Mouse (Mus musculus): Measurements from ENCODE around the gene Elobl. TPM values are rescaled to one million over a fixed set of nuclear protein-coding genes. Genes with fewer than 3 reads are reported as not detected.

Elobl gene
- polyA plus RNA-seq, 1 experiment from 2014 or later: not detected

DNA sequence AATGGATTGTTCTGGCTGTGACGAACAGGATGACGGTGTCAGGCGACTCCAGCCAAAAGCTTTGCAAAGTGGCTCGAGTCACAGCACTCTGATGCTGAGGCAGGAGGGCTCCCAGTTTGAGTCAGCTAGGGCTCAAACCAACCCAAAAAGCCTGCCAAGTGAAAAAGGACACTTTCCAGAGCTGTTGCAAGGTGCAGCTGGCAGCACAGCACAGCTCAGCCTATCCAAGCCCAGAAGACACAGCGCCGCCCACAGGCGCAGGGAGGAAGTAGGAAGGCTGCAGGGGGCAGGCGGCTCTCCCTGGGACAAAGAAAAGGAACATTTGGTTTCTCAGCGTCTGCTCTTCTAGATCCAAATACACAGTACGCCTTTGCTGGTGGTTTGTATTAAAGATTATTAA lies 19.9 kb upstream of the Elobl start:
- Histone ChIP-seq H3K9me3 (no peaks in the 10 kb centered on the region), H3K4me2 (no peak overlapping the region), H3K36me3 (peaks cover 77% of the 10 kb centered on the region), H3K4me1 (no peaks in the 10 kb centered on the region), H3K4me3 (no peak overlapping the region), H3K9ac (no peak overlapping the region), H3K27me3 (no peaks in the 10 kb centered on the region), H3K27ac (no peak overlapping the region)
- ATAC-seq (ENCODE audit: insufficient number of reproducible peaks, insufficient read depth, low FRiP score, low TSS enrichment, low read depth): no peak
- 85% methylated on average over 10 of the region's 10 CpGs for WGBS

DNA sequence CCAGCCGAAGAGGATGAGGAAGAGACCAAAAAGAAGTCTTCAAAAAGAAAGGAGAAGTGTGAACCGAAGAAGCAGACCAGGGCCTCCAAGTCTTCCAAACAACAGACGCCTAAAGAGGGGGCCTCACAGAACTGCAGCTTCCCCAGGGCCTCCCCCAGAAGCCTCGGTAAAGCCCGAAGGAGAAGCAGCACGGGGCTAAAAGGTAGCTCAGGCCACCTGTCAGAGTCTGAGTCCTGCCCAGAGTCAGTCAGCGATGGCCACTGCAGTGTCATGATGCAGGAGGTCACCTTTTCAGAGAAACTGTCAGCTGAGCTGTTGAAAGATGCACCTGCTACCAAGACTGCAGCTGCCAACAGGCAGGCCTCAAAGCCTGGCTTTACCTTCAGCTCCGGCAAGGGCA lies 14.6 kb upstream of the Elobl start:
- H3K9me3 ChIP-seq: no peaks in the 10 kb centered on the region
- peaks cover 48% of the 10 kb centered on the region for H3K36me3 ChIP-seq
- H3K9ac ChIP-seq: no peak overlapping the region
- no peak for ATAC-seq (ENCODE audit: insufficient number of reproducible peaks, insufficient read depth, low FRiP score, low TSS enrichment, low read depth)
- H3K27me3 ChIP-seq: no peaks in the 10 kb centered on the region
- H3K4me1 ChIP-seq: no peaks in the 10 kb centered on the region
- no peak overlapping the region for H3K4me2 ChIP-seq
- no peak overlapping the region for H3K4me3 ChIP-seq
- no peak overlapping the region for H3K27ac ChIP-seq
- 87% methylated on average over 8 of the region's 8 CpGs for WGBS

DNA sequence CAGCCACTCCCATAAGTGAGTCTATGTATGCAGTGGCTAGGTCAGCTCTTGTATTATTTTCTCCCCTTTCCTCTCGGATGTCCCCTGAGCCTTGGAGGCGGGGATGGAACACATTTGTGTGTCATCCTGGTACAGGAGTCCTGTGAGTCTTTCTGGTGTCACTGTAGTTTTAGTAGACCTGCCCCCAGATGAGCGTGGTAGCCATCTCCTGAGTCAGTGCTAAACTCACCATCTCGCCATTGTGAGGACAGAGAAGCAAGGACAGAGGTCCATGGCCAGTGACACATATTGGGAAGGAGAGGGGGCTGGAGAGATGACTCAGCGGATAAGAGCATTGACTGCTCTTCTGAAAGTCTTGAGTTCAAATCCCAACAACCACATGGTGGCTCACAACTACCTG lies 10.5 kb upstream of the Elobl start:
- Histone ChIP-seq H3K4me2 (no peak overlapping the region), H3K4me3 (no peak overlapping the region), H3K27ac (no peak overlapping the region), H3K9ac (no peak overlapping the region), H3K9me3 (no peaks in the 10 kb centered on the region), H3K27me3 (no peaks in the 10 kb centered on the region), H3K36me3 (peaks cover 14% of the 10 kb centered on the region), H3K4me1 (peaks cover 12% of the 10 kb centered on the region)
- no peak for ATAC-seq (ENCODE audit: insufficient number of reproducible peaks, insufficient read depth, low FRiP score, low TSS enrichment, low read depth)
- WGBS: 93% methylated on average over 5 of the region's 5 CpGs

DNA sequence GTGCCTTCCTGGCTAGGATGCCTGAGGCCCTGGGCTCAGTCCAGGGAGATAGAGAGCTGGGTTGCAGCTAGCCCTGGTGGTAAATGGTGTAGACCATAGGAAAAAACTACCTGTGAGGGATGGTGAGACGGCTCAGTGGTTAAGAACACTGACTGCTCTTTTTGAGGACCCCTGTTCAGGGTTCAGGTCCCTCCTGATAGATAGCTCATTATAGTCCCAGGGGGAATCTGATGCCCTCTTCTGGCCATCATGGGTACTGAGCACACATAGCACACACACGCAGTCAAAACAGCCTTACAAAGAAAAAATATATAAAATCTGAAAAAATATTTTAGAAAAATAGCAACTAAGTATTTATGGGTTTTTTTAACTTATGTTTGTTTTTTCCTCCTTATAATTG lies 9.6 kb upstream of the Elobl start:
- Histone ChIP-seq H3K9me3 (no peaks in the 10 kb centered on the region), H3K27ac (no peak overlapping the region), H3K4me1 (peaks cover 12% of the 10 kb centered on the region), H3K36me3 (peaks cover 5% of the 10 kb centered on the region), H3K4me3 (no peak overlapping the region), H3K27me3 (no peaks in the 10 kb centered on the region), H3K9ac (no peak overlapping the region), H3K4me2 (no peak overlapping the region)
- ATAC-seq (ENCODE audit: insufficient number of reproducible peaks, insufficient read depth, low FRiP score, low TSS enrichment, low read depth): no peak
- 96% methylated on average over 2 of the region's 2 CpGs for WGBS

DNA sequence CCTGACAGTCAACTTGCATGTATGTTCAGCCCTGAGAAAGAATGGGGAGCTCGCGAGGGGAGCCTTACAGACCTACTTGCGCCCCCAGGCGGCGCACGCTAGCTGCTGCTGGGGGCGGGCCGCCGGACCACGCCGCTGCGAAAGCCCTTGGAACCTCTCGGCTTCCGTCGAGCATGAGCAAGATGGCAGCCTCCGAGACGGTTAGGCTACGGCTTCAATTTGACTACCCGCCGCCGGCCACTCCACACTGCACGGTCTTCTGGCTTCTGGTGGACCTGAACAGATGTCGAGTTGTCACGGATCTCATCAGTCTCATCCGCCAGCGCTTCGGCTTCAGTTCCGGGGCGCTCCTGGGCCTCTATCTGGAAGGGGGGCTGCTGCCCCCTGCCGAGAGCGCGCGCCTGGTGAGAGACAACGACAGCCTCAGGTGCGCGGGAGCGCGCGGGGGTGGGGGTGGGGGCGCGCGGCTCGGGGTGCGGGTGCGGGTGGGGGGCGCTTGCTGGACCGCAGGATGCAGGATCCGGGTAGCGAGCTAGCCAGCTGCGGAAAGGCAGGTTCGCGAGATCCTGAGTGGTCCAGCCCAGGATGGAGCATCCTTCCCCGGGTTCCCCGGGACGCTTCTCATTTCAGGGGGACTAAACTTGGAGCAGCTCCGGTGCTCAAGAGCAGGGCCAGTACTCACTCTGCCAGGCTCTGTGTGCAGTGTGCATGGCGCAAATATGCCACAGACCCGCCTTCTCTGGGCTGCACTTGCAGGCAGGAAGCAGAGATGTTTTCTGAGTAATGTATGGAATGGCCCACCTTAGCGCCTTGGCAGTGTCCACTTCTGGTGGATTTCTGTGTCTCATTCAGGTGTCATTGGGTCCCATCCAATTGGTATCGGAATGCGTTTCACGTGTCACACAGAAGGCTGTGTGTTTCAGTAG lies 7.3 kb upstream of the Elobl start:
- peak overlapping the region; percentile 93 for H3K27ac ChIP-seq
- ATAC-seq (ENCODE audit: insufficient number of reproducible peaks, insufficient read depth, low FRiP score, low TSS enrichment, low read depth): peak; percentile 63
- peaks cover 4% of the 10 kb centered on the region; the same call in 1 of the 2 replicates for H3K36me3 ChIP-seq
- H3K27me3 ChIP-seq: no peaks in the 10 kb centered on the region
- no peaks in the 10 kb centered on the region for H3K9me3 ChIP-seq
- H3K4me1 ChIP-seq: peaks cover 12% of the 10 kb centered on the region
- H3K4me2 ChIP-seq: peak overlapping the region; percentile 82
- WGBS: under 1% methylated on average over 57 of the region's 62 CpGs
- H3K9ac ChIP-seq: peak overlapping the region; percentile 81
- peak overlapping the region; percentile 68 for H3K4me3 ChIP-seq

DNA sequence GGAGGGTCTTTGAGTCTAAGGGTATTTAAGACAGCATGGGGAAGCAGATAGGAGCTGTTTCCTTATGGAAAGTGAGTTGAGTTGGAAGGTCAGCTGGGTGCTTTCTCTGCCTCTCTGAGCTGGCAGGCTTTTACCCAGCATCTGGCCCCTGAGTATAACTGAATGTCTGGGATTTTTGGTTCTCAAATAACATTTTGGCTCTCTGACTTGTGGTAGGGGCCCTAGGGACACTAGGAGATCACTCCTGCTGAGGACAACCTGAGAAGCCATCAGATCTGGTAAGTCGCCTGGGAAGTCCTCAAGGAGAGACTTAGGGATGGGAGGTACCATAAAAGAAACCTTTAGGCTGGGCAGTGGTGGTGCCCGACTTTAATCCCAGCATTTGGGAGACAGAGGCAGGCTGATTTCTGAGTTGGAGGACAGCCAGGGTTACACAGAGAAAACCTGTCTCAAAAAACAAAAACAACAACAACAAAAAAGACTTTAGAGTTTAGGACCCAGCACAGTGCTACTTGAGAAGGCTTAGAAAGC lies 3.5 kb upstream of the Elobl start, which contains the start of gene Coil:
Gene Coil, plus strand, starts transcription at position 51 of the 531 bp plus-strand sequence.
- Histone ChIP-seq H3K4me3 (no peak within 1 kb of the TSS), H3K9me3 (no peaks in the 10 kb centered on the region), H3K4me2 (no peak within 1 kb of the TSS), H3K9ac (no peak within 1 kb of the TSS), H3K36me3 (no peaks in the 10 kb centered on the region), H3K4me1 (peaks cover 8% of the 10 kb centered on the region), H3K27me3 (no peaks in the 10 kb centered on the region), H3K27ac (no peak within 1 kb of the TSS)
- ATAC-seq (ENCODE audit: insufficient number of reproducible peaks, insufficient read depth, low FRiP score, low TSS enrichment, low read depth): no peak
- WGBS: 31% methylated on average over 2 of the region's 2 CpGs

DNA sequence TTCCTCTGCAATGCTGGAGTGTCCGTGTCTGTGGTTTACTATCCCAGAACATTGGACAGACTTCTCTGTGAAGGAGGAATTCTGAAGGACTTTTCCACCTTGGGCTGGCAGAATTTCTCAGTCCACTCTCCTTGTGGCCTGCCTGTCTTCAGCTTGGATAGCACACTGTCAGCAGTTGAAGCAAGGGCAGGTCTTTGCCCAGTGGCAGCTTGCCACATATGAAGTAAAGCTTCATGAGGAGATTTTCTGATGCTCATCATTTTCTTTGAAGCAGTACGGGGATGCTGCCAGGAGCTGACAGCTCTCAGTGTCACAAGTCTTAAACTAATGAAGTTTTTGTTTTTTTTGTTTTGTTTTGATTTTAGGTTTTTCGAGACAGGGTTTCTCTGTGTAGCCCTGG lies 7.9 kb downstream of the Elobl start:
- 81% methylated on average over 3 of the region's 3 CpGs for WGBS
- Histone ChIP-seq H3K27ac (no peak overlapping the region), H3K9me3 (no peaks in the 10 kb centered on the region), H3K36me3 (no peaks in the 10 kb centered on the region), H3K27me3 (no peaks in the 10 kb centered on the region), H3K4me1 (peaks cover under 1% of the 10 kb centered on the region; the same call in 1 of the 2 replicates), H3K9ac (no peak overlapping the region), H3K4me2 (no peak overlapping the region), H3K4me3 (no peak overlapping the region)
- no peak for ATAC-seq (ENCODE audit: insufficient number of reproducible peaks, insufficient read depth, low FRiP score, low TSS enrichment, low read depth)

DNA sequence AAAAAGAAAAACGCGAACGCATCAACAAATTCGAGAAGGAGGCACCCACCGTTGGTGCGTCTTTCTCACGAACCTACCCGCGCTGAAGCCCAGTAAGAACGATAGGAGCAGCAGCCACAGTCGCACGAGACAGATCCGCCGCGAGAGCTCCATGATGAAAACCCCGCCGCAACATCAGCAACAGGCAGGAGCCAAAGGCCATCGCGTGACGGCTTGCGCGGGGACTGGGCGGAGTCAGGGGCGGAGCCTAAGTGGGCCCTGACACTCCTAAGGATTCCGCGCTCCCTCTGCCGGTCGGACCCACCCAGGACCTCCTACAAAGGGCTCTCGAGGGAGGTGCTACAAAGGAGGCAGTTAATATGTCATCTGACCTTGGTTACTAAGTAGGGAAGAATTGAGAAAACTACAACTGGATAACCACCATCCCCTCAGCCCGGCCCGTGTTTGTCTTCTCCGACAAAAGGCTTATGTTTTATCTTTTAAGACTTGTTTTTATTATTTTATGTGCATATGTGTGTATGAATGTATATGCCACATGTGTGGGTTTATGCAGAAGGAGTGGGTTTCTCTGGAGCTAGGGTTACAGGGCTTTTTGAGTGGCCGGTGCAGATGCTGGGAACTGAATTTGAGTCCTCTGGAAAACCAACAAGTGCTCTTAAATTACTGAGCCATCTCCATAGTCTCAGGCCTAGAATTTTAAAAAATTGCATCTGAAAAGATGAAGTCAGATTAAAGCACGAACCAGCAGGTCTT lies 11.3 kb downstream of the Elobl start, which contains the start of gene Scpep1:
Gene Scpep1, minus strand, starts transcription at position 249 of the 753 bp plus-strand sequence.
- peak within 1 kb of the TSS; percentile 56 for H3K4me3 ChIP-seq
- no peaks in the 10 kb centered on the region for H3K27me3 ChIP-seq
- peak within 1 kb of the TSS; percentile 63 for H3K27ac ChIP-seq
- peaks cover 6% of the 10 kb centered on the region; the same call in 1 of the 2 replicates for H3K4me1 ChIP-seq
- peak within 1 kb of the TSS; percentile 58 for H3K4me2 ChIP-seq
- peaks cover 15% of the 10 kb centered on the region for H3K36me3 ChIP-seq
- 4% methylated on average over 34 of the region's 34 CpGs for WGBS
- H3K9ac ChIP-seq: peak within 1 kb of the TSS; percentile 67
- no peaks in the 10 kb centered on the region for H3K9me3 ChIP-seq
- ATAC-seq (ENCODE audit: insufficient number of reproducible peaks, insufficient read depth, low FRiP score, low TSS enrichment, low read depth): peak; percentile 93

DNA sequence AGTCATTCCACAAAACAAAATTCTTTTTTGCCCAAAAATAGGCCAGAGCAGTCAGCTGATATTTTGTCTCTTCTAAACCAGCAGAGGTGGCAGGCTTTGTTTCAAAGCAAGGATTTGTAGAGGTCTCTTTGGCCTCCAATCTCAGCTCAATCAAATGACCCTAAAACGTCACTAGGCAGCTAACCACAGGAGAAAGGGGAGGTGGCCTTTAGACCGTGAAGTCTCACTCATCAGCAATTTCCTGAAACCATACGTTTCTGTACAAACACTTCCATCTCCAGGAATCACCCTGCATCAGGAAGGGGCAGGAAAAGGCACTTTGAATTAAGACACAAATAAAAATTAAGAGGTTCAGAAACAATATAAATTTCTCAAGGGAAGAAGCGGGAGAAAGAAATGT lies 11.9 kb downstream of the Elobl start:
- Histone ChIP-seq H3K4me3 (peak overlapping the region; percentile 56), H3K9ac (peak overlapping the region; percentile 67), H3K27ac (peak overlapping the region; percentile 63; the same call in 1 of the 2 replicates), H3K4me2 (peak overlapping the region; percentile 58), H3K36me3 (peaks cover 19% of the 10 kb centered on the region), H3K27me3 (no peaks in the 10 kb centered on the region), H3K4me1 (peaks cover 6% of the 10 kb centered on the region; the same call in 1 of the 2 replicates), H3K9me3 (no peaks in the 10 kb centered on the region)
- 0 out of 2 replicates have a peak, but pooled peaks have one; percentile 54 for ATAC-seq (ENCODE audit: insufficient number of reproducible peaks, insufficient read depth, low FRiP score, low TSS enrichment, low read depth)
- WGBS: under 1% methylated on average over 4 of the region's 4 CpGs

DNA sequence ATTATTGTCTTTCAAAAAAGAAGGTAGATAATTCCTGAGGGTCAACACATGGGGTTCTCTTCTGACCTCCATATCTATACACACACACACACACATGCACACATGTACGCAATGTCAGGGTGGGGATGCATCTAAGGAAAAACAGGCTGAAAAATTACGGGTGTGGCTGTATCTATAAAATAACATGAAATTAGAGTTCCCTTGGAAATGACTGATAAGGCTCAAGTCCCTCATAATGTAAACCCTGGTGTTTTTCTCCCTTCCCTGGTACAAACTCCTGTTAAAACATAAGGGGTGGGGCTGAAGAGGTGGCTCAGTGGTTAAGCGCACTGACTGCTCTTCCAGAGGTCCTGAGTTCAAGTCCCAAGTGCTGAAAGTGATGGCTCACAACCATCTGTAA lies 13.1 kb downstream of the Elobl start:
- no peak overlapping the region for H3K4me3 ChIP-seq
- no peak overlapping the region for H3K4me2 ChIP-seq
- H3K27ac ChIP-seq: no peak overlapping the region
- no peaks in the 10 kb centered on the region for H3K9me3 ChIP-seq
- no peak overlapping the region for H3K9ac ChIP-seq
- peaks cover 6% of the 10 kb centered on the region; the same call in 1 of the 2 replicates for H3K4me1 ChIP-seq
- WGBS: 87% methylated on average over 3 of the region's 3 CpGs
- H3K27me3 ChIP-seq: no peaks in the 10 kb centered on the region
- peaks cover 26% of the 10 kb centered on the region for H3K36me3 ChIP-seq
- ATAC-seq (ENCODE audit: insufficient number of reproducible peaks, insufficient read depth, low FRiP score, low TSS enrichment, low read depth): no peak

DNA sequence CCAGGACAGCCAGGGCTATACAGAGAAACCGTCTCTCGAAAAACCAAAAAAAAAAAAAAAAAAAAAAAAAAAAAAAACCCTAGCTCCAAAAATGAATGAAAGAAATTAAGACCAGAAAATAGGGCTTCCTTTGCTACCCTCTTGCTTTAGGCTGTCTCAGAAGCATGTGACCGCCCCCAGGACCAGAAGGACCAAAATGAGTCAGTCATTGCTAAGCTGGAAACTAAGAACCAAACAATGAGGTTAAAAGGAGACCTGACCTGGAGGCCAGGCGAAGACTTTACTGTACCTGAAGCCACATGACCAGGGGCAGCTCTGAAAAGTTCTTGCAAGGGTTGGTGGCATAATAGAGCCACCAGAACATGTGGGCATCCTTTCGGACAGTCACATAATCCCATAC lies 14.6 kb downstream of the Elobl start:
- 95% methylated on average over 5 of the region's 5 CpGs for WGBS
- H3K36me3 ChIP-seq: peaks cover 26% of the 10 kb centered on the region
- no peaks in the 10 kb centered on the region for H3K9me3 ChIP-seq
- H3K4me1 ChIP-seq: peaks cover 6% of the 10 kb centered on the region; the same call in 1 of the 2 replicates
- H3K4me3 ChIP-seq: no peak overlapping the region
- no peak overlapping the region for H3K9ac ChIP-seq
- H3K27me3 ChIP-seq: no peaks in the 10 kb centered on the region
- no peak overlapping the region for H3K4me2 ChIP-seq
- H3K27ac ChIP-seq: no peak overlapping the region
- no peak for ATAC-seq (ENCODE audit: insufficient number of reproducible peaks, insufficient read depth, low FRiP score, low TSS enrichment, low read depth)
